8 mouse cellular contexts compared by ENCODE assay signal in genomic region chr5:48430459-48430858, GRCm38 (mm10).
DNase-seq lines count a peak whose midpoint lies in the region; ATAC-seq and TF ChIP-seq lines count a peak whose summit lies in the region.

No protein-coding gene starts in this region.

- no peaks in the 10 kb centered on the region for H3K36me3 ChIP-seq in hindbrain, embryonic 16.5 days (ENCODE audit: control insufficient read depth, insufficient read depth, low read length)

- DNase-seq in kidney, adult 9 months = peak; percentile 26
- DNase-seq in kidney, adult 11 months = no peak
- DNase-seq in Patski (ENCODE audit: low read depth, low spot score) = no peak
- peak; percentile 25 for DNase-seq in lung, postnatal 36 days
- peak; percentile 21 for DNase-seq in telencephalon, adult 2 months (ENCODE audit: low read depth, low spot score)
- DNase-seq in thymus, postnatal 4 days = no peak

- in situ Hi-C loops in Patski (cut with MboI; ENCODE audit: low pct_unique_long_range_greater_than_20kb) = loop anchor here (5.0 to 25.0 kb wide), 2 partner anchors 307 to 632 kb away; no protein-coding TSS in a partner anchor

- H3K4me1 ChIP-seq in hindbrain, embryonic 16.5 days (ENCODE audit: control insufficient read depth, insufficient read depth, low read depth, low read length) = no peaks in the 10 kb centered on the region

- no peak overlapping the region for H3K4me3 ChIP-seq in hindbrain, embryonic 16.5 days (ENCODE audit: low read length)

- H3K9me3 ChIP-seq in hindbrain, embryonic 16.5 days (ENCODE audit: control insufficient read depth, low read length) = no peaks in the 10 kb centered on the region

- peak; percentile 62 for ATAC-seq in Patski
- peak; percentile 60; the same call in 1 of the 2 replicates for ATAC-seq in common myeloid progenitor, adult 5-6 weeks (replicated peaks; ENCODE audit: low read depth, poor library complexity, severe bottlenecking)
- peak; percentile 61; the same call in 1 of the 2 replicates for ATAC-seq in hindbrain, embryonic 16.5 days

- no peak overlapping the region for H3K9ac ChIP-seq in hindbrain, embryonic 16.5 days (ENCODE audit: low read depth, low read length)

- POLR2A ChIA-PET in Patski (lab: Charles Lee) = no interaction called here

- peaks cover 18% of the 10 kb centered on the region for H3K27me3 ChIP-seq in Patski
- no peaks in the 10 kb centered on the region for H3K27me3 ChIP-seq in hindbrain, embryonic 16.5 days (replicated peaks; ENCODE audit: control insufficient read depth, insufficient read depth, low read length)

- H3K27ac ChIP-seq in hindbrain, embryonic 16.5 days (ENCODE audit: low read depth, low read length) = no peak overlapping the region

- no peak overlapping the region for H3K4me2 ChIP-seq in hindbrain, embryonic 16.5 days (ENCODE audit: low read length)

- CTCF ChIA-PET in Patski (lab: Charles Lee) = interaction anchor here (0.8 to 1.5 kb wide), 8 partner anchors 9 to 308 kb away, joined by 3 to 6 read pairs (median 3); no protein-coding TSS in a partner anchor

- peak; percentile 70 for TF ChIP-seq CTCF in Patski (IDR thresholded peaks at IDR 0.05)

Comparison
In these comparisons a context has a peak if more than half of its experiments do, and no peak if none do; other contexts are left out.
1. DNase-seq: peak in kidney, adult 9 months (single experiment), lung, postnatal 36 days (single experiment) and telencephalon, adult 2 months (single experiment); none in kidney, adult 11 months (single experiment), Patski (single experiment) and thymus, postnatal 4 days (single experiment).
2. Peak in every context shown above with its lines, with median percentiles within 50 percentile points of each other: ATAC-seq.